Mouse (Mus musculus) adrenal gland, postnatal 10 days (tissue): ENCODE data around the gene Ccdc194. TPM values are rescaled to one million over a fixed set of nuclear protein-coding genes. Genes with fewer than 3 reads are reported as not detected.

ENCODE experiments used
- DNase-seq: peaks from one replicate; pipeline ENCODE4 v3.0.0; 2021; ENCODE audit warnings: mixed read lengths
- total RNA-seq, 2 experiments: library from RNA; stranded (reverse); gene quantifications; 2 replicates each; pipeline ENCODE4 v1.2.3; 2021

Ccdc194 gene
- total RNA-seq, 2 experiments from 2014 or later: 0.15 to 0.42 TPM

GRCm38 (mm10) chr8:71554001-71554400 is 28.5 kb upstream of the Ccdc194 start:
- no peak for DNase-seq

DNA sequence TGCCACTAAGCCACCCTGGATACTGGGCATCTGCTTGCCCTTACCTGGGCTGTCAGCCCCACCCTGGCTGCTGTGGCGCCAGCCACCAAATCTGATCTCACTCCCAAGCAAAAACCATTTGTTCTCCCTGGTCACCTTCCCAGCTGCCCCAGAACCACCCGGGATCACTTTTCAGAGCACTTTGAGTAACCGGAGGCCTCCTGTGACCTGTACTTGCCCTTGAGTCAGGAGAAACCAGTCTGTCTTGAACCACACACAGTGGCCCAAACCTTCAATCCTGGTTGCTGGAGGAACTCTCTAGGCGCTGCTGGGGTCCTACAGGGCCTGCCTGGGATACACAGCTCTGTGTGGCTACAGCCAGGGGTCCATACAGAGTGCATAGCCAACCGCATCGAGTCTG is 27.3 kb upstream of the Ccdc194 start:
- DNase-seq: no peak

- no peak for DNase-seq
Observed at GRCm38 (mm10) chr8:71550754-71551153, 25.2 kb upstream of the Ccdc194 start.

- DNase-seq: no peak
Observed at GRCm38 (mm10) chr8:71547590-71547989, 22.1 kb upstream of the Ccdc194 start.

GRCm38 (mm10) chr8:71545053-71545452 is 19.5 kb upstream of the Ccdc194 start:
- DNase-seq: no peak

DNA sequence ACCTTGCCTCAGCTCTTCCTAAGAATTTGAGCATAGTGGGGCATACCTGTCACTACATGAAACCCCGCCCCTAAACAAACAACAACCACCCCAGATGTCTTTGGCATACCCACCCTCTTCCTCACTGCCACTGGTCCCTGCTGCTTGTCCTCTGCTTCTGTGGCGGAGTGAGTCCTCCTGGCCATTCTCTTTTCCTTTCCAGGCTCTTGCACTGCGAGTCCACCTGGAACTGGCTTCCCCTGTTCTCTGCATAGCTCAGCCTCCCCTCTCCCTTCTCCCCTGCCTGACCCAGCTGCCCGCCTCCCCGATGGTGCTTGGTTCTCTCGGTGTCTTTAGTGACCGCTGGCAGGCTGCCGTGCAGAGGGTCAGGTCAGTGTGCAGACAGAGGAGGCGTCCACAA is 18.2 kb upstream of the Ccdc194 start:
- DNase-seq: no peak

- DNase-seq: peak; percentile 95
Observed at GRCm38 (mm10) chr8:71542632-71543343, 17.3 kb upstream of the Ccdc194 start, which contains the start of gene Mvb12a. Mvb12a (plus strand) TSS chr8:71542922.

DNA sequence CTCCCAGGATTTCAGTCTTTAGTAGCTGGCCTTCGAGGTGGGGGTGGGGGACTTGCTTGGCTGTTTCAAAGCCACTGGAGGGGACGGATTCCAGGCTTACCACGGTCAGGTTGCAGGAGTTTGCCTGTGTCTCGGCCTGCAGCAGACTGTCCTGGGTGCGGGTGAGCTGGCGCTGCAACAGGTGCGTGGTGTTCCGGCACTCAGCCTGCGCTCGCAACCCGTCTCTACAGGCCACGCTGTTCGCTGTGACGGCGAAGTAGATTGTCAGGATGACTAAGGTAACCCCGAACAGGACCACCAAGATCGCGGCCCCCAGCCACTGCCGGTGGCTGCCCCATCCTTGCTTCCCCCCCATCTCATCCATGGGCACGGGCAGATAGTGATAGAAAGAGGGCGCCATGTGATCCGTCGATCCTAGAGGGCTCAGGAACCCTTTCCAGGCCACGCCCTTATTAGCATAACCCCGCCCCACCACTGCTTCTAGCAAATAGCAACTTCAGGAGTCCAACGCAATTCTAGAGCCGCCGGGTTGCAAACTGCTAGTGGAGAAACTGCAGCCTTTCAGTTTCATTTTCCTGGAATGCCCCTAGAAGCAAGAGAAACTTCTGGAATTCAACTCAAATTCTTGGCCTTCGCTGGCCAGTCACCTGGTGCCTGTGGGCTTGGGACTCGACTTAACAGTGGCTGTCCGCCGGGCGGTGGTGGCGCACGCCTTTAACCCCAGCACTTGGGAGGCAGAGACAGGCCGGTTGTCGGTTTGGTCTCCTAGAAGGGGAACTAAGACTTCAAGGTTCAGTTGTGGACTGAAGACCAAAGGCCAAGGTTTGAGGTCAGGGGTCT is 11.7 kb upstream of the Ccdc194 start, which contains the start of gene Bst2:
TSS of gene Bst2 (minus strand) at position 429 of the 840 bp plus-strand sequence.
- DNase-seq: peak; percentile 92

GRCm38 (mm10) chr8:71535663-71536062 is 10.2 kb upstream of the Ccdc194 start:
- no peak for DNase-seq

DNA sequence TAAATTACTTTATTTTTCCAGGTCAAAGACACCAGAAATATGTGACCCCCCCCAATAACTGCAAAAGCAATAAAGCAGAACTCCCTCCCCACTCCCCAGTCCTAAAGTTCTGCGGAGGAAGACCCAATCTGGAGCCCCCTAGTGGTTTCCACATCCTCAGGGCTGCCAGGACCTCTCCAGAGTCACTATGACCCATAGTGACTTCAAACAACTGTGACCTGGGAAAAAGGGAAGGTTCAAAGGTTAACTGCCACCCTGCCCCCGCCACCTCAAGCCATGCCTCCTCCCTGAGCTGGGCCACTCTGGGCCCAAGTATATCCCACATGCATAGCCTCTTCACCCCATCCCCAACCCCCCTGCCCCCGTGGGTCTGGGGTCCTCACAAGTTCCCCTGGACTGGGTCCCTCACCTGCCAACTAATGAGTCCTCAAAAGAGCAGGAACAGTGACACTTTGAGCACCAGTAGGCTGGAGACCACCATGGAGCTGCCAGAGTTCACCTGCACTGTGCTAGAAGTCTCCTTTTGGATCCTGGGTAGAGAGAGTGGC is 8.8 kb upstream of the Ccdc194 start:
- DNase-seq: no peak

DNA sequence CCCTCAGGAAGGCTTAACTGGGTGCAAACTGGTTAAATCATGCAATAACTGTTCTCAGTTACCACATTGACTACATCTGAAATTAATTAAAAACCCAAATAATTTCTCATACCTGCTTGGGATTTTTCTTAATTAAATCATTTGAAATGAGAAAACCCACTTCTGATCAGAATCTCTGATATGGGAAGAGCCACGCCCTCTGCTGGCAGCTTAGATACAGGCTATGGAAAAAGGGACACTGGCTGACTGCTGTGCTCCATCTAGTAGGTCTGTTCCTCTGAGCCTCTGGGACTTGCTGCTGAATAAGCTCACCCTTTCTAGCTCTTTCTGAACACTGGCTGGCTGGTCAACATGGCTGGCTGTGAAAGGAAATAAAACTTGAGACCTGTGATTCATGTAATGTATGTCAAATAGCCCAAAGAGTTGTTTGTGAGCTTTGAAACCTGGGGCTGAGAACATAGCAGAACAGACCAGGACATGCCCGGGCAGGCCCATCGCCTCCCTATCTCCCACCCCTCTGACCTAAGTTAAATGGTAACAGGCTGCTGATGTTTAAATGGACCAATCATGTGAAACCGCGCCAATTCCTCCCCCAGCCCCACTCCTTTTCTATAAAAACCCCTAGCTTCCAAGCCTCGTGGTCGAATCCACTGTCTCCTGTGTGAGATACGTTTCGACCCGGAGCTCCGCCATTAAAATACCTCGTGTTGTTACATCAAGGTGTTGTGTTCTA is 5.4 kb upstream of the Ccdc194 start:
- peak; percentile 49 for DNase-seq

DNA sequence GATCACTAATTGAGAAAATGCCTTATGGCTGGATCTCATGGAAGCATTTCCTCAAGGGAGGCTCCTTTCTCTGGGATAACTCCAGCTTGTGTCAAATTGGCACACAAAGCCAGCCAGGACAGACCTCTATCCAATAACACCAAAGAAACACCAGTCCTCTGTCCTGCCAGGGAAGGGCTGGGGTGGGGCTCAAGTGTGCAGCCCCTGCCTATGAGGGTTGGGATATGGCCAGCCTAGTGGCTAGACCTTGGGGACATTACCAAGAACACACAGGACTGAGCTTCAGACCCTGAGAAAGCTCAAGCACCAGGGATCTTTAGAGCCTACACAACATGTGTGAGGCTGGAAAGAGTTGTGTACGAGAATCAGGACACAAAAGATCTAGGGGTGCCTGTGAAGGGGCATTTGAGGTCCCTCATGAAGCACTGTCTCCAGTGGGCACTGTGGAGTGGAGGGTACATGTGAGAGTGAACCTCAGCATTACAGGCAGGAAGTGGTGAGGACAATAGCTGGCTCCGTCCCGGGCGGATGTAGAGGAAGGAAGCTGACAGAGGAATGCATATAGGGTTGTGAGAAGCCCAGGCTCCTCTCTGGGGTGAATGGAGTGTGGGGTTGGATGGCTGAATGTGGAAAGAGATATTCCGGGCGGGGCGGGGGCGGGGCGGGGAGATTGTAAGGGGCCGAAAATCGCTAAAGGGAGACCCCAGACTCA is 3.0 kb upstream of the Ccdc194 start:
- no peak for DNase-seq

GRCm38 (mm10) chr8:71527162-71527870 is 1.8 kb upstream of the Ccdc194 start:
- DNase-seq: no peak

- DNase-seq: no peak
Observed at GRCm38 (mm10) chr8:71526272-71526671, 761 bp upstream of the Ccdc194 start.

- DNase-seq: peak; percentile 98
Observed at GRCm38 (mm10) chr8:71521634-71522033, 3.9 kb downstream of the Ccdc194 start.

DNA sequence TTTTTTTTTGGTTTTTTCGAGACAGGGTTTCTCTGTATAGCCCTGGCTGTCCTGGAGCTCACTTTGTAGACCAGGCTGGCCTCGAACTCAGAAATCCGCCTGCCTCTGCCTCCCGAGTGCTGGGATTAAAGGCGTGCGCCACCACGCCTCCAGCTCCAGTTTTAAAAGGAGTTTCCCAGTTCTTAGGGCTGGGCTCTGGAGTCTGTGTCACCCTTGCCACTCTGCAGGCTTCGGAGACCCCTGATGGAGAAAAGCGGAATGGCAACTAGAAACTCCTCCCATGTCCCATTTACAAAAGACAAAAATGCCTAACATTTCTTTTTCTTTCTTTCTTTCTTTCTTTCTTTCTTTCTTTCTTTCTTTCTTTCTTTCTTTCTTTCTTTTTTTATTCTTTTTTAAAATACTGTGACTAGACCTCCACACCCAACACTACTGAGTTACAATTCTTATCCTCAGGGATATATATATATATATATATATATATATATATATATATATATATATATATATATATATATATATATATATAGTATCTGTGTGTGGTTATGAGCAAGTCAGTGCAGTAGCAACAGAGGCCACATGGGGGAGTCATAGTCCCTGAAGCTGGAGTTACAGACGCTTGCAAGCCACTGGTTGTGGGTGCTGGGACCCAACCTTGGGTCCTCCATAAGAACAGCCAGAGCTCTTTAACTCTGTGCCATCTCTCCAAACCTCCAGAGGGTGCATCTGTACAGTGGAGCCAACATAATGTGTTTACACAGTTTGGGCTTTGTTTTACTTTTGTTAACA is 6.3 kb downstream of the Ccdc194 start:
- peak; percentile 82 for DNase-seq

DNA sequence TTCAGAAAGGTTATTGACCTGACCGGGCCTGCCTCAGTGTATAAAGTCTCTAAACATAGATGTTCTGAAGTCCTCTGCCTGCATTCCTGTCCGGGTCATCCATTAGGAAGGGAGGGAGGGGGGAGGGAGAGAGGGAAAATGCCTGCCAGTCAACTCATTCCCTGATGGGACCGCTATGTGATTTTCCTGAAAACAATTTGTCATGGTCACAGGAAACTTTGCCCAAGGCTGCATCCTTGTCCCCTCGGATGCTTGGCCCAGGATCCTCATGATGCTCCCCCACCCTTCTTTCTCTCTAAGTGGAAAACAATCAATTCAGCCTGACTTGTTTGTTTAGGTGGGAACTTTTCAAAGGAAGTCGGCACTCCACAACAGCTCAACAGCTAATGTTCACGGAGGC is 8.7 kb downstream of the Ccdc194 start:
- DNase-seq: no peak

GRCm38 (mm10) chr8:71515043-71515442 is 10.5 kb downstream of the Ccdc194 start:
- no peak for DNase-seq

- DNase-seq: no peak
Observed at GRCm38 (mm10) chr8:71513018-71513754, 12.3 kb downstream of the Ccdc194 start.
